26 mouse cellular contexts compared by ENCODE assay signal in genomic region chr17:28804973-28805372, GRCm38 (mm10). TPM values are rescaled to one million over a fixed set of nuclear protein-coding genes. Genes with fewer than 3 reads are reported as not detected.
DNase-seq lines count a peak whose midpoint lies in the region; ATAC-seq and TF ChIP-seq lines count a peak whose summit lies in the region.
"Had no signal": no experiment of that assay in that cellular context is flagged by ENCODE, and none has a peak within 500 bp of the region (broad histone marks: within the 10 kb centered on the region; RNA-seq: fewer than 3 reads in every experiment).

No protein-coding gene starts in this region.

- H3K4me1 ChIP-seq in erythroblast, embryonic 14.5 days (ENCODE audit: control insufficient read depth): peaks cover 84% of the 10 kb centered on the region
- H3K4me1 ChIP-seq in MEL (ENCODE audit: control insufficient read depth in 1 of 2, insufficient read depth in 2 of 2, low read length in 2 of 2): peaks cover 25 to 41% of the 10 kb centered on the region in 2 experiments
- H3K4me1 ChIP-seq in liver, embryonic 14.5 days (replicated peaks; ENCODE audit: control insufficient read depth in 2 of 2, insufficient read depth in 2 of 2, low read length in 1 of 2): peaks cover 62 to 69% of the 10 kb centered on the region in 2 experiments
- peaks cover 44% of the 10 kb centered on the region for H3K4me1 ChIP-seq in liver, postnatal 0 days (ENCODE audit: insufficient read depth)

- H3K4me2 ChIP-seq in liver, embryonic 14.5 days (ENCODE audit: low read depth): peak overlapping the region; percentile 90
- peak overlapping the region; percentile 90 for H3K4me2 ChIP-seq in liver, postnatal 0 days (ENCODE audit: low read depth, low read length)
- H3K4me2 ChIP-seq: embryonic facial prominence, embryonic 12.5 days; embryonic facial prominence, embryonic 15.5 days; forebrain, embryonic 13.5 days; heart, embryonic 11.5 days; hindbrain, embryonic 12.5 days; hindbrain, embryonic 15.5 days had no signal

- H3K36me3 ChIP-seq in erythroblast, embryonic 14.5 days (ENCODE audit: control insufficient read depth): peaks cover 78% of the 10 kb centered on the region
- H3K36me3 ChIP-seq in MEL (ENCODE audit: control insufficient read depth in 1 of 2, insufficient read depth in 2 of 2, low read length in 2 of 2): peaks cover 0 to 43% of the 10 kb centered on the region in 2 experiments; a peak in 2 of 4 replicates
- H3K36me3 ChIP-seq in liver, embryonic 14.5 days (replicated peaks; ENCODE audit: control insufficient read depth, insufficient read depth, low read depth): peaks cover 57% of the 10 kb centered on the region
- peaks cover 36% of the 10 kb centered on the region for H3K36me3 ChIP-seq in liver, postnatal 0 days (replicated peaks; ENCODE audit: insufficient read depth, low read length)

- no peak for TF ChIP-seq POLR2A in MEL (IDR thresholded peaks at IDR 0.05; ENCODE audit: control insufficient read depth in 1 of 2, insufficient read depth in 1 of 2, low read depth in 1 of 2, low read length in 2 of 2, poor library complexity in 1 of 2)

- no peak for TF ChIP-seq CTCF in MEL (IDR thresholded peaks at IDR 0.05 in 2 of 3, conservative IDR thresholded peaks at IDR 0.05 in 1 of 3; ENCODE audit: control insufficient read depth in 1 of 3, insufficient read depth in 1 of 3, low read depth in 2 of 3, low read length in 3 of 3, poor library complexity in 1 of 3, severe bottlenecking in 1 of 3)
- TF ChIP-seq CTCF in liver, embryonic 14.5 days (IDR thresholded peaks at IDR 0.05; ENCODE audit: low read depth): no peak
- no peak for TF ChIP-seq CTCF in liver, postnatal 0 days (IDR thresholded peaks at IDR 0.05; ENCODE audit: low read depth)

- H3K79me2 ChIP-seq in MEL (ENCODE audit: control insufficient read depth, insufficient read depth, low read length, poor library complexity): peaks cover 11% of the 10 kb centered on the region

- no peak for ATAC-seq in erythroblast, adult 5-6 weeks (replicated peaks; ENCODE audit: low FRiP score, poor library complexity, severe bottlenecking)
- no peak for ATAC-seq in liver, embryonic 14.5 days (ENCODE audit: insufficient read depth)
- no peak for ATAC-seq in liver, postnatal 0 days
- ATAC-seq: forebrain, embryonic 13.5 days; forebrain, embryonic 16.5 days; Patski had no signal

- DNase-seq in MEL (ENCODE audit: low read depth, low spot score): peak; percentile 26
- DNase-seq in liver, embryonic 14.5 days (ENCODE audit: low read depth in 3 of 3, low spot score in 3 of 3): no peak
- no peak for DNase-seq in liver, postnatal 0 days
- DNase-seq in testis, postnatal 14 days (ENCODE audit: low spot score): no peak
- no peak for DNase-seq in adrenal gland, adult 2 months
- DNase-seq: adrenal gland, postnatal 14 days; cerebellum, adult 11 months; cerebellum, adult 2 months; cerebellum, adult 9-11 months; cerebellum, postnatal 25 days; gastrocnemius, postnatal 10 days; gastrocnemius, postnatal 36 days; heart, adult 11 months had no signal

- H3K4me3 ChIP-seq in erythroblast, embryonic 14.5 days (replicated peaks): peak overlapping the region; percentile 17
- no peak overlapping the region for H3K4me3 ChIP-seq in MEL (ENCODE audit: control insufficient read depth in 1 of 2, insufficient read depth in 1 of 2, low read depth in 2 of 2, low read length in 2 of 2)
- H3K4me3 ChIP-seq in liver, embryonic 14.5 days (ENCODE audit: insufficient read depth in 1 of 2, low read depth in 2 of 2, low read length in 2 of 2): no peak overlapping the region
- H3K4me3 ChIP-seq in liver, postnatal 0 days (ENCODE audit: low read depth, low read length): no peak overlapping the region
- H3K4me3 ChIP-seq: embryonic facial prominence, embryonic 12.5 days; embryonic facial prominence, embryonic 15.5 days; forebrain, embryonic 10.5 days; forebrain, embryonic 13.5 days; hindbrain, embryonic 12.5 days; hindbrain, embryonic 15.5 days had no signal

- H3K9ac ChIP-seq in MEL (ENCODE audit: control insufficient read depth, low read depth, low read length, poor library complexity, severe bottlenecking): no peak overlapping the region
- peak overlapping the region; percentile 46; the same call in 1 of the 2 replicates for H3K9ac ChIP-seq in liver, embryonic 14.5 days (replicated peaks)
- no peak overlapping the region for H3K9ac ChIP-seq in liver, postnatal 0 days (replicated peaks)
- H3K9ac ChIP-seq: embryonic facial prominence, embryonic 12.5 days; embryonic facial prominence, embryonic 15.5 days; forebrain, embryonic 13.5 days; hindbrain, embryonic 12.5 days; hindbrain, embryonic 15.5 days had no signal

- H3K27me3 ChIP-seq in erythroblast, embryonic 14.5 days (ENCODE audit: control insufficient read depth): peaks cover 10% of the 10 kb centered on the region; the same call in 1 of the 2 replicates
- H3K27me3 ChIP-seq in MEL (ENCODE audit: control insufficient read depth in 1 of 2, insufficient read depth in 2 of 2, low read length in 2 of 2): no peaks in the 10 kb centered on the region
- no peaks in the 10 kb centered on the region for H3K27me3 ChIP-seq in liver, embryonic 14.5 days (ENCODE audit: control insufficient read depth, insufficient read depth, low read length)
- no peaks in the 10 kb centered on the region for H3K27me3 ChIP-seq in liver, postnatal 0 days (ENCODE audit: insufficient read depth, low read length)
- H3K27me3 ChIP-seq: embryonic facial prominence, embryonic 12.5 days; embryonic facial prominence, embryonic 15.5 days; forebrain, embryonic 13.5 days; hindbrain, embryonic 12.5 days; hindbrain, embryonic 15.5 days; Patski had no signal

- 39% methylated on average over 6 of the region's 6 CpGs for WGBS in liver, embryonic 14.5 days (ENCODE audit: insufficient replicate concordance)
- 63% methylated on average over 6 of the region's 6 CpGs for WGBS in liver, postnatal 0 days (ENCODE audit: insufficient replicate concordance)

- TF ChIP-seq RAD21 in MEL (IDR thresholded peaks at IDR 0.05; ENCODE audit: low read depth, low read length): no peak

- peaks cover 36% of the 10 kb centered on the region for H3K9me3 ChIP-seq in erythroblast, embryonic 14.5 days (ENCODE audit: control insufficient read depth, low read length)
- H3K9me3 ChIP-seq in MEL (replicated peaks; ENCODE audit: insufficient read depth, low read length): no peaks in the 10 kb centered on the region
- H3K9me3 ChIP-seq in liver, embryonic 14.5 days (ENCODE audit: control insufficient read depth, low read length): peaks cover 4% of the 10 kb centered on the region; the same call in 1 of the 2 replicates
- H3K9me3 ChIP-seq in liver, postnatal 0 days (ENCODE audit: low read length): no peaks in the 10 kb centered on the region
- H3K9me3 ChIP-seq: embryonic facial prominence, embryonic 12.5 days; embryonic facial prominence, embryonic 15.5 days; forebrain, embryonic 10.5 days; forebrain, embryonic 13.5 days; hindbrain, embryonic 12.5 days; hindbrain, embryonic 15.5 days had no signal

- peak; percentile 50 to 63; a peak in 3 of 4 replicates for TF ChIP-seq EP300 in MEL (IDR thresholded peaks at IDR 0.05; ENCODE audit: low read depth in 1 of 2, low read length in 2 of 2)
- TF ChIP-seq EP300 in liver, embryonic 14.5 days (IDR thresholded peaks at IDR 0.05; ENCODE audit: low read depth): 0 out of 2 replicates have a peak, but pooled peaks have one; percentile 27
- TF ChIP-seq EP300 in liver, postnatal 0 days (IDR thresholded peaks at IDR 0.05; ENCODE audit: low read depth): no peak

- H3K27ac ChIP-seq in MEL (ENCODE audit: control insufficient read depth, low read depth, low read length): peak overlapping the region; percentile 14; the same call in 1 of the 2 replicates
- H3K27ac ChIP-seq in liver, embryonic 14.5 days: peak overlapping the region; percentile 46
- H3K27ac ChIP-seq in liver, postnatal 0 days (ENCODE audit: low read depth): no peak overlapping the region
- H3K27ac ChIP-seq: embryonic facial prominence, embryonic 12.5 days; embryonic facial prominence, embryonic 15.5 days; forebrain, embryonic 10.5 days; forebrain, embryonic 13.5 days; hindbrain, embryonic 12.5 days; hindbrain, embryonic 15.5 days had no signal

RNA-seq across cellular contexts. Expression of gene Brpf3, which starts 4.1 kb away (rescaled TPM):
- 88.3 and 88.4 TPM in 2 replicates for polyA plus RNA-seq in erythroblast, embryonic 14.5 days (2012)
- 325 and 552 TPM in 2 replicates for total RNA-seq in erythroblast, adult 5-6 weeks (2015; ENCODE audit: low replicate concordance)
- 230 and 255 TPM in 2 replicates for total RNA-seq in erythroblast, adult 5-6 weeks (2017; ENCODE audit: low replicate concordance)
- total RNA-seq in MEL (2012; rRNA removed): 1.7 and 2.5 TPM in 2 replicates
- 10 to 100 TPM in 1 of 2 experiments, not detected in 1; 23.7 TPM for polyA plus RNA-seq in MEL (2012; ENCODE audit: insufficient read depth in 1 of 2, insufficient read length in 2 of 2, low read depth in 1 of 2, low replicate concordance in 2 of 2, missing spikeins in 1 of 2)
- polyA plus RNA-seq in liver, embryonic 14.5 days (2012; rRNA removed): 95.9 and 98.3 TPM in 2 replicates
- 48.6 and 66.8 TPM in 2 replicates for polyA plus RNA-seq in liver, embryonic 14.5 days (2014; fragmentation: Nextera tagmentation; extraction: Ambion mirVana)
- polyA plus RNA-seq in liver, postnatal 0 days (2015; fragmentation: Nextera tagmentation; extraction: Ambion mirVana): 33.9 and 35.6 TPM in 2 replicates
- total RNA-seq in adrenal gland, adult 2 months (2021): 100 to 1,000 TPM in 1 of 2 experiments, 10 to 100 TPM in 1; 65.1 to 134 TPM
- polyA plus RNA-seq in adrenal gland, adult 2 months (2012; rRNA removed): 60.3 and 70.1 TPM in 2 replicates

RNA-seq across cellular contexts. Expression of gene Mapk13, which starts 35.9 kb away (rescaled TPM):
- polyA plus RNA-seq in erythroblast, embryonic 14.5 days (2012): not detected in 2 replicates
- 4.6 and 9.8 TPM in 2 replicates for total RNA-seq in erythroblast, adult 5-6 weeks (2015; ENCODE audit: low replicate concordance)
- 2.9 and 11.3 TPM in 2 replicates for total RNA-seq in erythroblast, adult 5-6 weeks (2017; ENCODE audit: low replicate concordance)
- total RNA-seq in MEL (2012; rRNA removed): 0.04 TPM in 1 of 2 replicates, not detected in the other
- 1 to 10 TPM in 1 of 2 experiments, not detected in 1; 1.4 TPM for polyA plus RNA-seq in MEL (2012; ENCODE audit: insufficient read depth in 1 of 2, insufficient read length in 2 of 2, low read depth in 1 of 2, low replicate concordance in 2 of 2, missing spikeins in 1 of 2)
- polyA plus RNA-seq in liver, embryonic 14.5 days (2012; rRNA removed): 1.5 and 1.6 TPM in 2 replicates
- 1.5 and 1.6 TPM in 2 replicates for polyA plus RNA-seq in liver, embryonic 14.5 days (2014; fragmentation: Nextera tagmentation; extraction: Ambion mirVana)
- 25.2 and 27.6 TPM in 2 replicates for polyA plus RNA-seq in liver, postnatal 0 days (2015; fragmentation: Nextera tagmentation; extraction: Ambion mirVana)
- 100 to 1,000 TPM in 1 of 2 experiments, 10 to 100 TPM in 1; 97.4 to 350 TPM for total RNA-seq in adrenal gland, adult 2 months (2021)
- polyA plus RNA-seq in adrenal gland, adult 2 months (2012; rRNA removed): 193 and 279 TPM in 2 replicates
- total RNA-seq: gastrocnemius, postnatal 36 days had no signal

RNA-seq across cellular contexts. Expression of gene Pnpla1, which starts 53.2 kb away (rescaled TPM):
- not detected in 2 replicates for polyA plus RNA-seq in erythroblast, embryonic 14.5 days (2012)
- total RNA-seq in erythroblast, adult 5-6 weeks (2015; ENCODE audit: low replicate concordance): 0.19 TPM in 1 of 2 replicates, not detected in the other
- total RNA-seq in erythroblast, adult 5-6 weeks (2017; ENCODE audit: low replicate concordance): 0.68 TPM in 1 of 2 replicates, not detected in the other
- total RNA-seq in MEL (2012; rRNA removed): 0.08 TPM in 1 of 2 replicates, not detected in the other
- under 1 TPM in 1 of 2 experiments, not detected in 1; 0.38 TPM for polyA plus RNA-seq in MEL (2012; ENCODE audit: insufficient read depth in 1 of 2, insufficient read length in 2 of 2, low read depth in 1 of 2, low replicate concordance in 2 of 2, missing spikeins in 1 of 2)
- polyA plus RNA-seq in liver, embryonic 14.5 days (2012; rRNA removed): 0.01 and 0.02 TPM in 2 replicates
- 0.04 TPM in 1 of 2 replicates, not detected in the other for polyA plus RNA-seq in liver, embryonic 14.5 days (2014; fragmentation: Nextera tagmentation; extraction: Ambion mirVana)
- 0.09 and 0.16 TPM in 2 replicates for polyA plus RNA-seq in liver, postnatal 0 days (2015; fragmentation: Nextera tagmentation; extraction: Ambion mirVana)
- under 1 TPM in 1 of 2 experiments, not detected in 1; 0.52 TPM for total RNA-seq in adrenal gland, adult 2 months (2021)
- polyA plus RNA-seq in adrenal gland, adult 2 months (2012; rRNA removed): 0.04 and 0.09 TPM in 2 replicates
- total RNA-seq: gastrocnemius, postnatal 10 days; gastrocnemius, postnatal 36 days; heart, postnatal 25 days had no signal
- polyA plus RNA-seq: forebrain, embryonic 10.5 days; forebrain, embryonic 13.5 days; forebrain, embryonic 16.5 days; heart, embryonic 14.5 days; hindbrain, embryonic 12.5 days; Patski had no signal

Comparison
In these comparisons a context has a peak if more than half of its experiments do, and no peak if none do; other contexts are left out.
1. RNA of gene Mapk13, which starts 35.9 kb away (polyA plus RNA-seq): 193 to 279 TPM in adrenal gland, adult 2 months and 25.2 to 27.6 TPM in liver, postnatal 0 days; 1.5 to 1.6 TPM in liver, embryonic 14.5 days, 1.4 TPM in MEL and not detected in erythroblast, embryonic 14.5 days; every median in the first group is over 10 times any median in the second.